Mouse (Mus musculus): ENCODE results near the gene Lmna.

DNA sequence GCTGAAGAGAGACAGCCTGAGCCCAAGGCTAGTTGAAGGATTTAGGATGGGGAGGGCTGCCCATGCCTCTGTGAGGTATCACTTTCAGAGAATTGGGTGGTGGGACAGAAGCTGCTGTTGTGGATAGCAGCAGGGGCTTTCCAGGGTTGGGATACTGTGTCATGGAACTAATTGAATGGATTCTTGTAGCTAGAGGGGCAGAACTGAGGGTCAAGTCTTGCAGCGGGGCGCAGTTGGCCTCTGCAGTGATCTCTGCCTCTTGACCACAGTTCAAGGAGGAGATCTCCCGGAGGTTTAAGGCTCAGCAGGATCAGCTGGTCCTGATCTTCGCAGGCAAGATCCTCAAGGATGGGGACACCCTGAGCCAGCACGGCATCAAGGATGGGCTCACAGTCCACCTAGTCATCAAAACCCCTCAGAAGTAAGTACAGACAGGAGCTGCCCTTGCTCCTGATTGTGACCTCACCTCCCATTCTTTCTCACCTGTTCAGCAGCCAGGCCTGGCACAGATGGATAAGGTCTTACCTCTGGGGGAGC is 45.4 kb upstream of the Lmna start:
- TF ChIP-seq POLR2A (IDR thresholded peaks at IDR 0.05; ENCODE audit: borderline replicate concordance, insufficient read depth, low read length) (no peak), CTCF (IDR thresholded peaks at IDR 0.05; ENCODE audit: borderline replicate concordance, insufficient read depth, low read depth, low read length) (no peak)
